Mouse (Mus musculus) lung, embryonic 15.5 days (tissue): Measurements from ENCODE around the gene Med26. TPM values are rescaled to one million over a fixed set of nuclear protein-coding genes. Genes with fewer than 3 reads are reported as not detected.
A peak's percentile ranks its signal among the peaks of the same experiment; 100 is the strongest.

Experiments
- ATAC-seq: fragments of 200-750 bp; cut with Nextera tagmentation; 2 replicates; pipeline ENCODE4 v1.8.0; 2017; ENCODE audit warnings: moderate number of reproducible peaks, borderline replicate concordance; ENCODE audit not compliant: low FRiP score, low TSS enrichment; ENCODE audit errors: extremely low read depth
- H3K27ac ChIP-seq: fragments of 300-500 bp; sonication (generic); 2 replicates; pipeline ENCODE4 v1.5.1; 2015; ENCODE audit warnings: moderate library complexity, mild to moderate bottlenecking, inconsistent platforms
- H3K27me3 ChIP-seq: fragments of 300-500 bp; sonication (generic); 2 replicates; pipeline ENCODE4 v1.6.1; 2015; ENCODE audit warnings: inconsistent platforms
- H3K36me3 ChIP-seq: fragments of 300-500 bp; sonication (generic); 2 replicates; pipeline ENCODE4 v1.6.1; 2015; ENCODE audit warnings: inconsistent platforms
- H3K4me1 ChIP-seq: fragments of 300-500 bp; sonication (generic); 2 replicates; pipeline ENCODE4 v1.6.1; 2015; ENCODE audit warnings: inconsistent platforms
- H3K4me2 ChIP-seq: fragments of 300-500 bp; sonication (generic); 2 replicates; pipeline ENCODE4 v1.6.1; 2015; ENCODE audit warnings: inconsistent platforms, mild to moderate bottlenecking, moderate library complexity
- H3K4me3 ChIP-seq: fragments of 300-500 bp; sonication (generic); 2 replicates; pipeline ENCODE4 v1.5.1; 2015; ENCODE audit warnings: mild to moderate bottlenecking, inconsistent platforms
- H3K9ac ChIP-seq: fragments of 300-500 bp; sonication (generic); 2 replicates; pipeline ENCODE4 v1.6.1; 2015; ENCODE audit warnings: inconsistent platforms
- H3K9me3 ChIP-seq: fragments of 300-500 bp; sonication (generic); 2 replicates; pipeline ENCODE4 v1.6.1; 2016; ENCODE audit warnings: inconsistent platforms
- WGBS: fragments of 180-500 bp; shearing (Covaris S2); methylation state at CpG from one replicate; pipeline ENCODE4 v1.1.7; 2015; 5-methylcytosine and 5-hydroxymethylcytosine counted together
- microRNA-seq: library from miRNA; unstranded; fragments of <30 nt; microRNA quantifications from one replicate; pipeline ENCODE4, GENCODE M21; 2016
- polyA plus RNA-seq: library from polyadenylated mRNA; unstranded; fragments of >200 nt; fragmentation: Nextera tagmentation; extraction: Ambion mirVana; gene quantifications from 2 replicates; pipeline ENCODE4 v1.2.1, GENCODE M21; 2015

The Med26 gene
- polyA plus RNA-seq, 1 experiment from 2014 or later: 17.2 TPM

- Histone ChIP-seq H3K4me3 (no peak overlapping the region), H3K27me3 (no peaks in the 10 kb centered on the region), H3K4me1 (peaks cover 15% of the 10 kb centered on the region), H3K4me2 (no peak overlapping the region), H3K9me3 (no peaks in the 10 kb centered on the region), H3K27ac (no peak overlapping the region), H3K36me3 (peaks cover 83% of the 10 kb centered on the region), H3K9ac (no peak overlapping the region)
- WGBS: 87% methylated on average over 8 of the region's 8 CpGs
- ATAC-seq: no peak
Measured at GRCm38 (mm10) chr8:72469984-72470383, 78.1 kb downstream of the Med26 start.

- no peak overlapping the region for H3K4me2 ChIP-seq
- no peak for ATAC-seq
- no peaks in the 10 kb centered on the region for H3K27me3 ChIP-seq
- H3K27ac ChIP-seq: no peak overlapping the region
- WGBS: 83% methylated on average over 2 of the region's 2 CpGs
- no peaks in the 10 kb centered on the region for H3K9me3 ChIP-seq
- H3K36me3 ChIP-seq: peaks cover 89% of the 10 kb centered on the region
- H3K4me3 ChIP-seq: no peak overlapping the region
- H3K4me1 ChIP-seq: peaks cover 12% of the 10 kb centered on the region
- no peak overlapping the region for H3K9ac ChIP-seq
Measured at GRCm38 (mm10) chr8:72469243-72469642, 78.8 kb downstream of the Med26 start.

GRCm38 (mm10) chr8:72464211-72464610, 83.9 kb downstream of the Med26 start:
- WGBS: 94% methylated on average over 10 of the region's 10 CpGs
- H3K27me3 ChIP-seq: no peaks in the 10 kb centered on the region
- H3K4me1 ChIP-seq: no peaks in the 10 kb centered on the region
- H3K27ac ChIP-seq: no peak overlapping the region
- H3K36me3 ChIP-seq: peaks cover 98% of the 10 kb centered on the region
- H3K4me2 ChIP-seq: no peak overlapping the region
- no peak for ATAC-seq
- H3K9me3 ChIP-seq: no peaks in the 10 kb centered on the region
- no peak overlapping the region for H3K4me3 ChIP-seq
- no peak overlapping the region for H3K9ac ChIP-seq

- WGBS: 84% methylated on average over 4 of the region's 4 CpGs
- ATAC-seq: no peak
- no peak overlapping the region for H3K4me2 ChIP-seq
- peaks cover 67% of the 10 kb centered on the region for H3K36me3 ChIP-seq
- no peak overlapping the region for H3K4me3 ChIP-seq
- H3K9ac ChIP-seq: no peak overlapping the region
- H3K9me3 ChIP-seq: no peaks in the 10 kb centered on the region
- H3K27ac ChIP-seq: no peak overlapping the region
- no peaks in the 10 kb centered on the region for H3K27me3 ChIP-seq
- H3K4me1 ChIP-seq: no peaks in the 10 kb centered on the region
Measured at GRCm38 (mm10) chr8:72459881-72460533, 88.1 kb downstream of the Med26 start.

GRCm38 (mm10) chr8:72458457-72458856, 89.6 kb downstream of the Med26 start:
- no peak overlapping the region for H3K9ac ChIP-seq
- H3K4me3 ChIP-seq: no peak overlapping the region
- no peak overlapping the region for H3K27ac ChIP-seq
- no peak for ATAC-seq
- H3K36me3 ChIP-seq: peaks cover 68% of the 10 kb centered on the region
- no peaks in the 10 kb centered on the region for H3K9me3 ChIP-seq
- 87% methylated on average over 6 of the region's 6 CpGs for WGBS
- H3K27me3 ChIP-seq: no peaks in the 10 kb centered on the region
- H3K4me1 ChIP-seq: no peaks in the 10 kb centered on the region
- no peak overlapping the region for H3K4me2 ChIP-seq

- Histone ChIP-seq H3K9ac (no peak overlapping the region), H3K4me1 (no peaks in the 10 kb centered on the region), H3K36me3 (peaks cover 67% of the 10 kb centered on the region), H3K4me2 (no peak overlapping the region), H3K9me3 (no peaks in the 10 kb centered on the region), H3K27ac (no peak overlapping the region), H3K4me3 (no peak overlapping the region), H3K27me3 (no peaks in the 10 kb centered on the region)
- WGBS: 78% methylated on average over 3 of the region's 3 CpGs
- no peak for ATAC-seq
Measured at GRCm38 (mm10) chr8:72457806-72458205, 90.3 kb downstream of the Med26 start.

- no peaks in the 10 kb centered on the region for H3K4me1 ChIP-seq
- H3K4me2 ChIP-seq: no peak overlapping the region
- ATAC-seq: no peak
- WGBS: 90% methylated on average over 4 of the region's 4 CpGs
- H3K9ac ChIP-seq: no peak overlapping the region
- H3K4me3 ChIP-seq: no peak overlapping the region
- H3K27ac ChIP-seq: no peak overlapping the region
- no peaks in the 10 kb centered on the region for H3K27me3 ChIP-seq
- peaks cover 59% of the 10 kb centered on the region for H3K36me3 ChIP-seq
- no peaks in the 10 kb centered on the region for H3K9me3 ChIP-seq
Measured at GRCm38 (mm10) chr8:72455317-72455716, 92.8 kb downstream of the Med26 start.

- Histone ChIP-seq H3K36me3 (peaks cover 59% of the 10 kb centered on the region), H3K9me3 (no peaks in the 10 kb centered on the region), H3K9ac (no peak overlapping the region), H3K27ac (no peak overlapping the region), H3K27me3 (no peaks in the 10 kb centered on the region), H3K4me2 (no peak overlapping the region), H3K4me1 (no peaks in the 10 kb centered on the region), H3K4me3 (no peak overlapping the region)
- WGBS: 92% methylated on average over 2 of the region's 2 CpGs
- ATAC-seq: no peak
Measured at GRCm38 (mm10) chr8:72453904-72454303, 94.2 kb downstream of the Med26 start.

GRCm38 (mm10) chr8:72451516-72451915, 96.6 kb downstream of the Med26 start:
- Histone ChIP-seq H3K4me1 (no peaks in the 10 kb centered on the region), H3K9me3 (no peaks in the 10 kb centered on the region), H3K27ac (no peak overlapping the region), H3K9ac (no peak overlapping the region), H3K36me3 (peaks cover 57% of the 10 kb centered on the region), H3K27me3 (no peaks in the 10 kb centered on the region), H3K4me3 (no peak overlapping the region), H3K4me2 (no peak overlapping the region)
- WGBS: 62% methylated on average over 8 of the region's 8 CpGs
- ATAC-seq: no peak

- Histone ChIP-seq H3K4me3 (no peak overlapping the region), H3K36me3 (peaks cover 15% of the 10 kb centered on the region), H3K4me2 (no peak overlapping the region), H3K27ac (no peak overlapping the region), H3K4me1 (peaks cover 7% of the 10 kb centered on the region), H3K9me3 (no peaks in the 10 kb centered on the region), H3K9ac (no peak overlapping the region), H3K27me3 (no peaks in the 10 kb centered on the region)
- no peak for ATAC-seq
- WGBS: 92% methylated on average over 6 of the region's 6 CpGs
Measured at GRCm38 (mm10) chr8:72445071-72445470, 103.0 kb downstream of the Med26 start.

Small RNA genes lying within 50 kb of the gene (microRNA-seq; reads per million reads assigned to microRNA genes)
- gene Gm28019: not detected
- 2.0 reads per million, percentile 5 among the genes with 10 or more reads in this experiment for gene Mir7068

Other genes with a start within 250 kb of the Med26 start
- gene Gm10282, start 243.0 kb downstream of the Med26 start, polyA plus RNA-seq: 33.1 and 33.8 TPM in 2 replicates
- gene Klf2, start 229.2 kb downstream of the Med26 start, polyA plus RNA-seq: 13.3 and 14.0 TPM in 2 replicates
- gene Eps15l1, start 126.8 kb downstream of the Med26 start, polyA plus RNA-seq: 50.6 and 55.6 TPM in 2 replicates
- 2.0 and 2.1 TPM in 2 replicates for gene Calr3, start 104.4 kb downstream of the Med26 start, polyA plus RNA-seq
- 15.6 and 16.9 TPM in 2 replicates for gene 1700030K09Rik, start 104.4 kb downstream of the Med26 start, polyA plus RNA-seq
- 45.6 and 52.3 TPM in 2 replicates for gene Cherp, start 73.0 kb downstream of the Med26 start, polyA plus RNA-seq
- gene Slc35e1, start 55.7 kb downstream of the Med26 start, polyA plus RNA-seq: 23.3 and 24.6 TPM in 2 replicates
- 117 and 118 TPM in 2 replicates for gene Smim7, start 22.8 kb upstream of the Med26 start, polyA plus RNA-seq
- 18.3 and 20.7 TPM in 2 replicates for gene Tmem38a, start 23.8 kb upstream of the Med26 start, polyA plus RNA-seq
- gene Nwd1, start 98.4 kb upstream of the Med26 start, polyA plus RNA-seq: 0.17 and 0.21 TPM in 2 replicates
- gene Sin3b, start 175.0 kb upstream of the Med26 start, polyA plus RNA-seq: 162 and 164 TPM in 2 replicates
- 3.0 and 4.0 TPM in 2 replicates for gene F2rl3, start 213.6 kb upstream of the Med26 start, polyA plus RNA-seq